Mouse (Mus musculus): ENCODE results near the gene Pawr.

DNA sequence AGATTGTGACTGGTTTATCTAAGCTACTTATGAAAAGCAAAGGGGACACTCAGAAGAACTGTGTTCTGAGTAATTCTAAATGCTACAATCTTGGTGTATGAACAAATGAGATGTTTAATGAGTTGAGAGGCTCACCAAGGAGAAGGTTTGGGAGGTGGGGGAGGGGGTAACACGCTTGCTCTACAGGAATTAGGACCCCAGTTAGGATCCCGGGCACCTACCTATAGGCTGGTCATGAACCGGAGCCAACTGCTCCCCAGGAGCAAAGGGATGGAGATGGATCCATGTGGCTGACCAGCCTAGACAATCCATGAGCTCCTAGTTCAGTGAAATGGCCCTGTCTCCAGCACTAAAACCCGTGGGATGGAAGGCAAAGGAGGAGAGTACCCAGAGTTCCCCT lies 39.3 kb upstream of the Pawr start:
- TF ChIP-seq CTCF (IDR thresholded peaks at IDR 0.05; ENCODE audit: low read depth) = no peak
- TF ChIP-seq EP300 (IDR thresholded peaks at IDR 0.05; ENCODE audit: low read depth) = no peak

All from heart, postnatal 0 days (tissue).